Mouse (Mus musculus) Muller cell, postnatal 12 days (primary cell): Measurements from ENCODE around the gene Mt1.

ENCODE experiments used
- DNase-seq: peaks from one replicate; pipeline ENCODE4 v3.0.0-alpha.2; 2015; ENCODE audit errors: inconsistent ontology term

The Mt1 gene

GRCm38 (mm10) chr8:94205736-94206135, 26.9 kb downstream of the Mt1 start:
- peak; percentile 66 for DNase-seq

GRCm38 (mm10) chr8:94206256-94206655, 27.4 kb downstream of the Mt1 start:
- no peak for DNase-seq

- DNase-seq = peak; percentile 53
Measured at GRCm38 (mm10) chr8:94207491-94207890, 28.6 kb downstream of the Mt1 start.

GRCm38 (mm10) chr8:94209639-94210038, 30.8 kb downstream of the Mt1 start:
- DNase-seq = no peak

GRCm38 (mm10) chr8:94210225-94210624, 31.3 kb downstream of the Mt1 start:
- DNase-seq = no peak

- DNase-seq = no peak
Measured at GRCm38 (mm10) chr8:94213819-94214218, 34.9 kb downstream of the Mt1 start.

GRCm38 (mm10) chr8:94214252-94215173, 35.6 kb downstream of the Mt1 start, which contains the start of gene Nup93:
Gene Nup93 (plus strand): TSS chr8:94214564.
- DNase-seq = peak; percentile 100

GRCm38 (mm10) chr8:94227381-94227939, 48.6 kb downstream of the Mt1 start:
- no peak for DNase-seq
